Mouse (Mus musculus) embryonic facial prominence, embryonic 14.5 days (tissue): ENCODE data around the gene Zfyve9. TPM values are rescaled to one million over a fixed set of nuclear protein-coding genes. Genes with fewer than 3 reads are reported as not detected.

Source experiments
- ATAC-seq: fragments of 200-750 bp; cut with Nextera tagmentation; 2 replicates; pipeline ENCODE4 v1.8.0; 2017; ENCODE audit warnings: low read depth, moderate number of reproducible peaks, moderate TSS enrichment
- DNase-seq: peaks from one replicate; pipeline ENCODE4 v3.0.0-alpha.2; 2015; ENCODE audit warnings: low spot score
- H3K27ac ChIP-seq: fragments of 300-500 bp; sonication (generic); replicated peaks from 2 replicates; pipeline ENCODE4 v1.5.1; 2014; ENCODE audit warnings: low read depth, mild to moderate bottlenecking, low read length, moderate library complexity
- H3K27me3 ChIP-seq: fragments of 300-500 bp; sonication (generic); replicated peaks from 2 replicates; pipeline ENCODE4 v1.6.1; 2014; ENCODE audit warnings: low read length; ENCODE audit not compliant: control insufficient read depth, insufficient read depth
- H3K36me3 ChIP-seq: fragments of 300-500 bp; sonication (generic); 2 replicates; pipeline ENCODE4 v1.6.1; 2014; ENCODE audit warnings: low read length, mixed read lengths; ENCODE audit not compliant: control insufficient read depth, insufficient read depth
- H3K4me1 ChIP-seq: fragments of 300-500 bp; sonication (generic); 2 replicates; pipeline ENCODE4 v1.6.1; 2014; ENCODE audit warnings: antibody characterized with exemption, low read length; ENCODE audit not compliant: control insufficient read depth, insufficient read depth
- H3K4me2 ChIP-seq: fragments of 300-500 bp; sonication (generic); 2 replicates; pipeline ENCODE4 v1.6.1; 2014; ENCODE audit warnings: low read depth, mild to moderate bottlenecking, low read length, moderate library complexity, mixed read lengths
- H3K4me3 ChIP-seq: fragments of 300-500 bp; sonication (generic); 2 replicates; pipeline ENCODE4 v1.5.1; 2014; ENCODE audit warnings: low read depth, mild to moderate bottlenecking, low read length
- H3K9ac ChIP-seq: fragments of 300-500 bp; sonication (generic); 2 replicates; pipeline ENCODE4 v1.6.1; 2014; ENCODE audit warnings: low read depth, mild to moderate bottlenecking, low read length, moderate library complexity, mixed read lengths
- H3K9me3 ChIP-seq: fragments of 300-500 bp; sonication (generic); 2 replicates; pipeline ENCODE4 v1.6.1; 2016; ENCODE audit warnings: low read length; ENCODE audit not compliant: control insufficient read depth
- WGBS: fragments of 180-500 bp; shearing (Covaris S2); extraction: QIAGEN DNeasy Blood & Tissue Kit; methylation state at CpG from one replicate; pipeline ENCODE4 v1.1.7; 2014; 5-methylcytosine and 5-hydroxymethylcytosine counted together
- polyA plus RNA-seq: library from polyadenylated mRNA; unstranded; fragments of >200 nt; fragmentation: Nextera tagmentation; extraction: Ambion mirVana; gene quantifications from 2 replicates; pipeline ENCODE4 v1.2.1, GENCODE M21; 2014

The Zfyve9 gene
- polyA plus RNA-seq, 1 experiment from 2014 or later = 4.7 TPM

DNA sequence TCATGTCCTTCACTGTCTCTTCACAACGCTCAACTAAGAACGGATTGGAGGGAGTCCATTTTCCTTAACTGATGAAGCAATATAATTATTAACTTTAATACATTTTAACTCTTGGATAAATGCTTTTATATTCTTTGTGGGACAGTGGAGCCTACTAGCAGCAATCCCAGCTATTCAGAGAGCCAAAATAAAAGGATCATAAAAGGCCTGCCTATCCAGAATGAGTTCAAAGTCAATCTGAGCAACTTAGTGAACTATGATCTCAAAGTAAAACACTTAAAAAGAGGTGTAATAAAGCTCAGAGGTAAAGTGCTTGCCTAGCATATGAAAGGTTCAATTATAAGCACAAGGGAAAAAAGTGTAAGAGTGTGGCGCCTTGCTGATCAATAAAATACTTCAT lies 21.0 kb downstream of the Zfyve9 start:
- no peak for ATAC-seq
- Histone ChIP-seq H3K36me3 (no peaks in the 10 kb centered on the region), H3K9me3 (no peaks in the 10 kb centered on the region), H3K27ac (no peak overlapping the region), H3K4me3 (no peak overlapping the region), H3K9ac (no peak overlapping the region), H3K4me1 (no peaks in the 10 kb centered on the region), H3K27me3 (no peaks in the 10 kb centered on the region), H3K4me2 (no peak overlapping the region)
- DNase-seq = no peak
- WGBS = 93% methylated on average over 3 of the region's 3 CpGs

GRCm38 (mm10) chr4:108746160-108746873 lies 34.3 kb downstream of the Zfyve9 start:
- Histone ChIP-seq H3K4me1 (no peaks in the 10 kb centered on the region), H3K9ac (no peak overlapping the region), H3K4me3 (no peak overlapping the region), H3K9me3 (no peaks in the 10 kb centered on the region), H3K36me3 (no peaks in the 10 kb centered on the region), H3K4me2 (no peak overlapping the region), H3K27me3 (no peaks in the 10 kb centered on the region), H3K27ac (no peak overlapping the region)
- DNase-seq = no peak
- no peak for ATAC-seq
- WGBS = 86% methylated on average over 3 of the region's 3 CpGs

GRCm38 (mm10) chr4:108731582-108731981 lies 49.0 kb downstream of the Zfyve9 start:
- no peak overlapping the region for H3K27ac ChIP-seq
- no peaks in the 10 kb centered on the region for H3K27me3 ChIP-seq

DNA sequence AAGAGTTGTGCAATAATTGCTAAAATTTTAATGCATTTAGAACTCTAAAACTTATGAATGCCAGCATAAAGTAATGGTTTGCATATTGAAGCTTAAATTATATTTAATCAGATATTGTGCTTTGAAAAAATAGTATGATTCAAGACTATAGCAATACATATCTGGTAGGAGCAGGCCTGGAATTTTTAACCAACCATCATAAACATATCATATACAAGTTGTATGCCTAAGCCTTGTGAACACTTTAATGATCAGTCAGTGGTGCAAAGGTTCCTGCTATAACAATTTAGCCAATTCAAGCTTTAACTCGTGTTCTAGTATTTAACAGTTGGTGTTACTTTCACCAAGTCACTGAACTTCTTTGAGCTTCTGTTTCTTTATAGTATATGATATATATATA lies 50.1 kb downstream of the Zfyve9 start:
- no peak overlapping the region for H3K9ac ChIP-seq
- 80% methylated on average over 1 of the region's 1 CpGs for WGBS
- H3K9me3 ChIP-seq = no peaks in the 10 kb centered on the region
- no peak overlapping the region for H3K4me3 ChIP-seq
- no peak overlapping the region for H3K4me2 ChIP-seq
- H3K4me1 ChIP-seq = no peaks in the 10 kb centered on the region
- no peak for DNase-seq
- H3K27me3 ChIP-seq = no peaks in the 10 kb centered on the region
- H3K36me3 ChIP-seq = peaks cover 3% of the 10 kb centered on the region; the same call in 1 of the 2 replicates
- no peak for ATAC-seq
- no peak overlapping the region for H3K27ac ChIP-seq

More at GRCm38 (mm10) chr4:108731582-108731981, 49.0 kb downstream of the Zfyve9 start:
- no peaks in the 10 kb centered on the region for H3K4me1 ChIP-seq
- H3K4me3 ChIP-seq = no peak overlapping the region
- 66% methylated on average over 3 of the region's 3 CpGs for WGBS
- no peak overlapping the region for H3K4me2 ChIP-seq
- ATAC-seq = no peak
- H3K36me3 ChIP-seq = no peaks in the 10 kb centered on the region
- H3K9ac ChIP-seq = no peak overlapping the region
- H3K9me3 ChIP-seq = peaks cover 3% of the 10 kb centered on the region; the same call in 1 of the 2 replicates
- no peak for DNase-seq

GRCm38 (mm10) chr4:108724102-108724501 lies 56.5 kb downstream of the Zfyve9 start:
- no peak overlapping the region for H3K27ac ChIP-seq
- no peaks in the 10 kb centered on the region for H3K4me1 ChIP-seq
- 90% methylated on average over 2 of the region's 2 CpGs for WGBS

DNA sequence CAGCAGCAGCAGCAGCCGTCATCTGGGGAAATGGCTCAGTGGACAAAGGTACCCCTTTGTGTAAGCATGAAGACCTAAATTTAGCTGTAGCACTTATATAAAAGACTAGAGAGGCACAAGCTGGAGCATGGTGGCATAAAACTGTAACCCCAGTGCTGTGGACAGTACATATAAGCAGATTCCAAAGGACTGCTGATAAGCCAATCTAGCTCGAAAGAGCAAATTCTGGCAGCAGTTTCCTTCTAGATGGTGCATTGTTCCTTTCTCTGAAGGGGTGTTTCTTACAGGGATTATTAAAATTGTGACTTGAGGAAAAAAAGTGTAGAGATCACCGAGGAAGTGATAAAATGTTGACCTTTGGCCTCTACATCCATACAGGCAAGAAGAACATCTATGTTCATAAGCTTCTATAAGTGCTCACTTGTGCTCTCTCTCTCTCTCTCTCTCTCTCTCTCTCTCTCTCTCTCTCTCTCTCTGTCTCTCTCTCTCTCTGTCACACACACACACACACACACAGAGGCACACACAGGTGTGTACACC lies 59.3 kb downstream of the Zfyve9 start:
- 94% methylated on average over 3 of the region's 3 CpGs for WGBS

More at GRCm38 (mm10) chr4:108724102-108724501, 56.5 kb downstream of the Zfyve9 start:
- Histone ChIP-seq H3K4me2 (no peak overlapping the region), H3K36me3 (peaks cover 37% of the 10 kb centered on the region), H3K4me3 (no peak overlapping the region), H3K9me3 (no peaks in the 10 kb centered on the region), H3K27me3 (no peaks in the 10 kb centered on the region), H3K9ac (no peak overlapping the region)
- no peak for DNase-seq
- ATAC-seq = no peak

DNA sequence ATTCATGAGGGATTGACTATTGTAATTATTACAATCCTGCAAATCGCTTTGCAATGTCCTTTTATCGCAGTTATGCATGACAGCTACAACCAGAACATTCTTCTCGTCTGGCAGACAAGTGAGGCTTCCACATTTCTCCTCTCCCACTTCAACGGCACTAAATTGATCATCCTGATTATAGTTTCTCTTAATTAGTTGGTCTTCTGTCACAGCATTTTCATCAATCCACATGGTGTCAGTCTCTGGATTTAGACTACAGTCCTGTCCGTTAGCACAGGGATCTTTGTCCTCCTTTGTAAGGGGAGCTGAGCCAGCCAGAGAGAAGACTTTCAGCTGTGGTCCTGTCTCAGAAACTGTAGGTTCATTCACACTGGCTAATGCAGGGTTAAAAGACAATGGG lies 61.2 kb downstream of the Zfyve9 start, which contains the start of gene 3110021N24Rik:
Gene 3110021N24Rik, plus strand, starts transcription at position 301 of the 400 bp plus-strand sequence.
- ATAC-seq (no peak), DNase-seq (no peak)
- WGBS = 85% methylated on average over 5 of the region's 5 CpGs

More for the DNA sequence above, 59.3 kb downstream of the Zfyve9 start:
- Histone ChIP-seq H3K27ac (no peak overlapping the region), H3K4me2 (no peak overlapping the region), H3K9ac (no peak overlapping the region), H3K4me1 (no peaks in the 10 kb centered on the region), H3K27me3 (no peaks in the 10 kb centered on the region), H3K36me3 (peaks cover 57% of the 10 kb centered on the region), H3K9me3 (no peaks in the 10 kb centered on the region), H3K4me3 (no peak overlapping the region)
- ATAC-seq (no peak), DNase-seq (no peak)

DNA sequence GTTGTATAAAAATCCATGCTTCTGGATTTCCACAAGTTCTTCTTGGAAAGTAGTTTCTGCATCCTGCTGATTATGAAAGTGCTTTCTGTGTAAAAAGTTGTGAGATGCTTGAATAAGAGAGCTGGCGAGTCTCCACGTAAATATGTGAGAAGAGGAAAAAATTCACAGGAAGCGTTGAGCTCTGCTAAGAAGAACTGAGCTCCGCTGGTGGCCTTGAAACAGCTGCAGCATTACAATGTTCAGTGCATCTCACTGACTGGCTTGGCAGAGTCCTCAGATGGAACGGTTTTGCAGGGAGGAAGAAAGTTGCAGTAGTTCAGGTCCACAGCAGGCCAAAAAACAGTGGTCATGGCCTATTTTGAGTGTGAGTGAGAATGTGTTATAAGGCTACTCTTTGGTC lies 72.4 kb downstream of the Zfyve9 start:
- H3K9me3 ChIP-seq = no peaks in the 10 kb centered on the region
- DNase-seq (peak; percentile 50), ATAC-seq (no peak)
- H3K36me3 ChIP-seq = peaks cover 5% of the 10 kb centered on the region; the same call in 1 of the 2 replicates
- no peak overlapping the region for H3K4me2 ChIP-seq
- WGBS = 74% methylated on average over 5 of the region's 5 CpGs
- H3K9ac ChIP-seq = no peak overlapping the region
- no peaks in the 10 kb centered on the region for H3K27me3 ChIP-seq
- H3K27ac ChIP-seq = no peak overlapping the region
- H3K4me1 ChIP-seq = no peaks in the 10 kb centered on the region
- no peak overlapping the region for H3K4me3 ChIP-seq

More for the DNA sequence above, 61.2 kb downstream of the Zfyve9 start, which contains the start of gene 3110021N24Rik:
- no peaks in the 10 kb centered on the region for H3K4me1 ChIP-seq
- no peaks in the 10 kb centered on the region for H3K9me3 ChIP-seq
- H3K36me3 ChIP-seq = peaks cover 59% of the 10 kb centered on the region
- H3K4me3 ChIP-seq = no peak within 1 kb of the TSS
- no peak within 1 kb of the TSS for H3K27ac ChIP-seq
- no peak within 1 kb of the TSS for H3K4me2 ChIP-seq
- no peaks in the 10 kb centered on the region for H3K27me3 ChIP-seq
- no peak within 1 kb of the TSS for H3K9ac ChIP-seq
